Mouse (Mus musculus) CH12.LX (cell line): Measurements from ENCODE around the gene Ttf2. TPM values are rescaled to one million over a fixed set of nuclear protein-coding genes. Genes with fewer than 3 reads are reported as not detected.

Source experiments
- DNase-seq: peaks from one replicate; pipeline ENCODE4 v3.0.0-alpha.2; 2013; ENCODE audit errors: extremely low read depth
- H3K27ac ChIP-seq: 2 replicates; pipeline ENCODE4 v1.5.1; 2012; ENCODE audit warnings: low read depth, mild to moderate bottlenecking, control low read depth, moderate library complexity; ENCODE audit not compliant: insufficient read depth
- H3K27me3 ChIP-seq: replicated peaks from 2 replicates; pipeline ENCODE3; 2012; ENCODE audit warnings: inconsistent platforms
- H3K36me3 ChIP-seq, 2 experiments: replicated peaks in 1 of 2; 2 replicates each; pipeline versions ENCODE3 to v1.6.1; 2012; ENCODE audit warnings: inconsistent platforms in 1 of 2, low read length in 1 of 2, mild to moderate bottlenecking in 1 of 2, mixed read lengths in 1 of 2, moderate library complexity in 1 of 2; ENCODE audit not compliant: control insufficient read depth in 1 of 2, insufficient read depth in 1 of 2
- H3K4me1 ChIP-seq, 2 experiments: 2 replicates each; pipeline ENCODE4 v1.6.1; 2012; ENCODE audit warnings: inconsistent platforms in 1 of 2, moderate library complexity in 1 of 2; ENCODE audit not compliant: insufficient read depth in 2 of 2, control insufficient read depth in 1 of 2
- H3K4me2 ChIP-seq: 2 replicates; pipeline ENCODE4 v1.6.1; 2012; ENCODE audit warnings: low read depth, mild to moderate bottlenecking, control low read depth; ENCODE audit not compliant: poor library complexity, insufficient read depth, severe bottlenecking
- H3K4me3 ChIP-seq, 3 experiments: fragments of 150-350 bp in 1 of 3; sonication (generic) in 1 of 3; replicated peaks in 1 of 3; 2 replicates each; pipeline versions ENCODE3 to v1.5.1; 2011 to 2012; ENCODE audit warnings: low read depth in 2 of 3, low read length in 2 of 3, mild to moderate bottlenecking in 2 of 3, moderate library complexity in 2 of 3, control low read depth in 1 of 3, improper control_type of control experiment in 1 of 3, inconsistent platforms in 1 of 3, mixed read lengths in 1 of 3; ENCODE audit not compliant: poor library complexity in 1 of 3
- H3K79me2 ChIP-seq: replicated peaks from 2 replicates; pipeline ENCODE4 v1.6.1; 2012; ENCODE audit warnings: mild to moderate bottlenecking, moderate library complexity; ENCODE audit not compliant: control insufficient read depth, poor library complexity, insufficient read depth, severe bottlenecking; ENCODE audit errors: extremely low read depth
- H3K9ac ChIP-seq: 2 replicates; pipeline ENCODE4 v1.6.1; 2012; ENCODE audit warnings: low read depth, mild to moderate bottlenecking, control low read depth, moderate library complexity; ENCODE audit not compliant: insufficient read depth
- H3K9me3 ChIP-seq: replicated peaks from 2 replicates; pipeline ENCODE3; 2012; ENCODE audit warnings: low read length, inconsistent platforms, mixed read lengths
- BHLHE40 ChIP-seq: IDR thresholded peaks from 2 replicates; pipeline ENCODE4 v1.6.1; 2011; ENCODE audit warnings: mild to moderate bottlenecking, low read depth, low read length, improper control_type of control experiment
- CHD1 ChIP-seq: IDR thresholded peaks from 2 replicates; pipeline ENCODE4 v1.6.1; 2012; ENCODE audit warnings: low read depth, low read length, improper control_type of control experiment, inconsistent platforms
- CHD2 ChIP-seq: IDR thresholded peaks from 2 replicates; pipeline ENCODE4 v1.6.1; 2011; ENCODE audit warnings: low read length, improper control_type of control experiment
- E2F4 ChIP-seq: IDR thresholded peaks from 2 replicates; pipeline ENCODE4 v1.6.1; 2011; ENCODE audit warnings: low read depth, low read length, improper control_type of control experiment; ENCODE audit not compliant: insufficient replicate concordance
- ELF1 ChIP-seq: IDR thresholded peaks from 2 replicates; pipeline ENCODE4 v1.6.1; 2014; ENCODE audit warnings: low read depth, mild to moderate bottlenecking, inconsistent platforms, low read length, improper control_type of control experiment
- HCFC1 ChIP-seq: IDR thresholded peaks from 2 replicates; pipeline ENCODE4 v1.6.1; 2012; ENCODE audit warnings: low read depth, mild to moderate bottlenecking, inconsistent platforms, low read length, improper control_type of control experiment
- JUN ChIP-seq: IDR thresholded peaks from 2 replicates; pipeline ENCODE4 v1.6.1; 2011; ENCODE audit warnings: low read depth, mild to moderate bottlenecking, low read length, improper control_type of control experiment, moderate library complexity; ENCODE audit not compliant: insufficient read depth
- JUND ChIP-seq: conservative IDR thresholded peaks from 2 replicates; pipeline ENCODE4 v1.6.1; 2011; ENCODE audit warnings: low read depth, low read length, improper control_type of control experiment
- MAFK ChIP-seq: IDR thresholded peaks from 2 replicates; pipeline ENCODE4 v1.6.1; 2011; ENCODE audit warnings: low read length, improper control_type of control experiment; ENCODE audit not compliant: insufficient replicate concordance
- MAX ChIP-seq: IDR thresholded peaks from 2 replicates; pipeline ENCODE4 v1.6.1; 2011; ENCODE audit warnings: low read length, improper control_type of control experiment
- MYC ChIP-seq: IDR thresholded peaks from 2 replicates; pipeline ENCODE4 v1.6.1; 2011; ENCODE audit warnings: low read depth, mild to moderate bottlenecking, improper control_type of control experiment, low read length
- NELFE ChIP-seq: IDR thresholded peaks from 2 replicates; pipeline ENCODE4 v1.6.1; 2011; ENCODE audit warnings: low read depth, low read length, improper control_type of control experiment
- NRF1 ChIP-seq: IDR thresholded peaks from 2 replicates; pipeline ENCODE4 v1.6.1; 2014; ENCODE audit warnings: low read depth, mild to moderate bottlenecking, inconsistent platforms, low read length, improper control_type of control experiment, moderate library complexity
- RAD21 ChIP-seq: IDR thresholded peaks from 2 replicates; pipeline ENCODE4 v1.6.1; 2011; ENCODE audit warnings: low read depth, mild to moderate bottlenecking, low read length, improper control_type of control experiment, moderate library complexity
- SIN3A ChIP-seq: IDR thresholded peaks from 2 replicates; pipeline ENCODE4 v1.6.1; 2012; ENCODE audit warnings: low read length, improper control_type of control experiment, inconsistent platforms
- SMC3 ChIP-seq: IDR thresholded peaks from 2 replicates; pipeline ENCODE4 v1.6.1; 2011; ENCODE audit warnings: low read depth, low read length, improper control_type of control experiment
- USF1 ChIP-seq: IDR thresholded peaks from 2 replicates; pipeline ENCODE4 v1.6.1; 2014; ENCODE audit warnings: low read depth, mild to moderate bottlenecking, inconsistent platforms, low read length, improper control_type of control experiment
- USF2 ChIP-seq: conservative IDR thresholded peaks from 2 replicates; pipeline ENCODE4 v1.6.1; 2011; ENCODE audit warnings: low read depth, low read length, improper control_type of control experiment
- ZKSCAN1 ChIP-seq: IDR thresholded peaks from 2 replicates; pipeline ENCODE4 v1.6.1; 2012; ENCODE audit warnings: low read depth, inconsistent platforms, low read length, improper control_type of control experiment, borderline replicate concordance
- ZMIZ1 ChIP-seq: IDR thresholded peaks from 2 replicates; pipeline ENCODE4 v1.6.1; 2012; ENCODE audit warnings: low read depth, mild to moderate bottlenecking, inconsistent platforms, low read length, improper control_type of control experiment
- ZNF384 ChIP-seq: IDR thresholded peaks from 2 replicates; pipeline ENCODE4 v1.6.1; 2012; ENCODE audit warnings: low read depth, low read length, improper control_type of control experiment, inconsistent platforms
- dilution Hi-C: fragments of 300-500 bp; cut with MboI; formaldehyde crosslinking; loops from 2 replicates; pipeline ENCODE4 v1.14.3; 2020; ENCODE audit warnings: low sequenced_read_pairs; ENCODE audit not compliant: extremely low pct_unique_long_range_greater_than_20kb, extremely low pct_ligation_motif_present
- in situ Hi-C: fragments of 300-500 bp; cut with MboI; formaldehyde crosslinking; loops from 3 replicates; pipeline ENCODE4 v1.14.3; 2019; ENCODE audit warnings: low sequenced_read_pairs, low pct_ligation_motif_present, low pct_unique_long_range_greater_than_20kb, mixed read lengths
- polyA plus RNA-seq: library from polyadenylated mRNA; unstranded; fragments of >175 nt; gene quantifications from 2 replicates; pipeline ENCODE4 v1.2.1, GENCODE M21; 2012; ENCODE audit warnings: low read depth; ENCODE audit not compliant: insufficient read length
- total RNA-seq, 2 experiments: library from RNA; depleted of rRNA; stranded (reverse); fragments of 300-350 nt in 1 of 2; fragments of >200 nt in 1 of 2; gene quantifications; 2 replicates each; pipeline ENCODE4 v1.2.3; 2012 to 2014

Gene Ttf2
- total and polyA plus RNA-seq, 3 experiments, result 27.2 to 34.0 (median 29.7) TPM

- in situ Hi-C loops, result no loop called here
- no peak overlapping the region for H3K4me2 ChIP-seq
- TF ChIP-seq MAX (no peak), NRF1 (no peak), E2F4 (no peak), JUN (no peak), BHLHE40 (no peak), SIN3A (no peak), ZMIZ1 (no peak), ZNF384 (no peak), USF2 (no peak), USF1 (no peak), JUND (no peak), ZKSCAN1 (no peak), HCFC1 (no peak), NELFE (no peak), RAD21 (no peak), CHD2 (no peak)
Observed at GRCm38 (mm10) chr3:100989417-100989816, 20.0 kb upstream of the Ttf2 start.

GRCm38 (mm10) chr3:100979290-100979689 lies 9.8 kb upstream of the Ttf2 start:
- in situ Hi-C loops, result loop anchor here (5.0 to 10.0 kb wide), 2 partner anchors 313 to 486 kb away; no protein-coding TSS in a partner anchor
- Histone ChIP-seq H3K4me3 (no peak overlapping the region), H3K4me1 (peaks cover 0 to 5% of the 10 kb centered on the region in 2 experiments; a peak in 1 of 4 replicates)
- TF ChIP-seq ZKSCAN1 (no peak), SMC3 (no peak), MAFK (no peak), MYC (no peak), MAX (no peak), JUND (no peak), BHLHE40 (no peak), CHD1 (no peak), HCFC1 (no peak), ELF1 (no peak)
- TF ChIP-seq, all 38 proteins: peak for 0
- H3K9ac ChIP-seq, result no peak overlapping the region
- H3K4me2 ChIP-seq, result no peak overlapping the region
- no peaks in the 10 kb centered on the region for H3K27me3 ChIP-seq
- H3K9me3 ChIP-seq, result no peaks in the 10 kb centered on the region
- H3K79me2 ChIP-seq, result no peaks in the 10 kb centered on the region
- no peaks in the 10 kb centered on the region for H3K36me3 ChIP-seq
- no peak for DNase-seq
- dilution Hi-C loops, result no loop called here
- H3K27ac ChIP-seq, result no peak overlapping the region

More at GRCm38 (mm10) chr3:100989417-100989816, 20.0 kb upstream of the Ttf2 start:
- H3K27me3 ChIP-seq, result no peaks in the 10 kb centered on the region
- no peak overlapping the region for H3K4me3 ChIP-seq
- no peaks in the 10 kb centered on the region for H3K79me2 ChIP-seq
- no peaks in the 10 kb centered on the region for H3K9me3 ChIP-seq
- H3K4me1 ChIP-seq, result peaks cover 0 to 14% of the 10 kb centered on the region in 2 experiments; a peak in 2 of 4 replicates
- no peaks in the 10 kb centered on the region for H3K36me3 ChIP-seq
- DNase-seq, result no peak
- no peak overlapping the region for H3K27ac ChIP-seq
- dilution Hi-C loops, result no loop called here
- H3K9ac ChIP-seq, result no peak overlapping the region
